Mouse (Mus musculus) lung, embryonic 16.5 days (tissue): ENCODE results near the gene Praf2. TPM values are rescaled to one million over a fixed set of nuclear protein-coding genes. Genes with fewer than 3 reads are reported as not detected.
A peak's percentile ranks its signal among the peaks of the same experiment; 100 is the strongest.
"Not testable (repeated sequence)": the region's sequence is repeated elsewhere in the genome, so short reads cannot be mapped to it uniquely, and the experiment has no call there.

Experiments
- ATAC-seq: fragments of 200-750 bp; cut with Nextera tagmentation; 2 replicates; pipeline ENCODE4 v1.8.0; 2017; ENCODE audit warnings: low read depth, mild to moderate bottlenecking, moderate library complexity
- H3K27ac ChIP-seq: fragments of 300-500 bp; sonication (generic); 2 replicates; pipeline ENCODE4 v1.5.1; 2014; ENCODE audit warnings: mild to moderate bottlenecking, control low read depth, low read length
- H3K27me3 ChIP-seq: fragments of 300-500 bp; sonication (generic); 2 replicates; pipeline ENCODE4 v1.6.1; 2014; ENCODE audit warnings: low read depth, low read length, mixed read lengths; ENCODE audit not compliant: control insufficient read depth, insufficient read depth
- H3K36me3 ChIP-seq: fragments of 300-500 bp; sonication (generic); 2 replicates; pipeline ENCODE4 v1.6.1; 2014; ENCODE audit warnings: low read length; ENCODE audit not compliant: control insufficient read depth, insufficient read depth
- H3K4me1 ChIP-seq: fragments of 300-500 bp; sonication (generic); replicated peaks from 2 replicates; pipeline ENCODE4 v1.6.1; 2014; ENCODE audit warnings: low read length, mixed read lengths; ENCODE audit not compliant: control insufficient read depth, insufficient read depth
- H3K4me2 ChIP-seq: fragments of 300-500 bp; sonication (generic); 2 replicates; pipeline ENCODE4 v1.6.1; 2014; ENCODE audit warnings: low read depth, low read length, control low read depth
- H3K4me3 ChIP-seq: fragments of 300-500 bp; sonication (generic); 2 replicates; pipeline ENCODE4 v1.5.1; 2014; ENCODE audit warnings: mild to moderate bottlenecking, low read length, control low read depth
- H3K9ac ChIP-seq: fragments of 300-500 bp; sonication (generic); 2 replicates; pipeline ENCODE4 v1.6.1; 2014; ENCODE audit warnings: low read length, control low read depth
- H3K9me3 ChIP-seq: fragments of 300-500 bp; sonication (generic); 2 replicates; pipeline ENCODE4 v1.6.1; 2016; ENCODE audit warnings: low read length; ENCODE audit not compliant: control insufficient read depth
- WGBS: fragments of 180-500 bp; shearing (Covaris S2); extraction: QIAGEN DNeasy Blood & Tissue Kit; methylation state at CpG from one replicate; pipeline ENCODE4 v1.1.7; 2014; 5-methylcytosine and 5-hydroxymethylcytosine counted together
- polyA plus RNA-seq: library from polyadenylated mRNA; unstranded; fragments of >200 nt; fragmentation: Nextera tagmentation; extraction: Ambion mirVana; gene quantifications from 2 replicates; pipeline ENCODE4 v1.2.1, GENCODE M21; 2015

The Praf2 gene
- polyA plus RNA-seq, 1 experiment from 2014 or later = 60.6 TPM

DNA sequence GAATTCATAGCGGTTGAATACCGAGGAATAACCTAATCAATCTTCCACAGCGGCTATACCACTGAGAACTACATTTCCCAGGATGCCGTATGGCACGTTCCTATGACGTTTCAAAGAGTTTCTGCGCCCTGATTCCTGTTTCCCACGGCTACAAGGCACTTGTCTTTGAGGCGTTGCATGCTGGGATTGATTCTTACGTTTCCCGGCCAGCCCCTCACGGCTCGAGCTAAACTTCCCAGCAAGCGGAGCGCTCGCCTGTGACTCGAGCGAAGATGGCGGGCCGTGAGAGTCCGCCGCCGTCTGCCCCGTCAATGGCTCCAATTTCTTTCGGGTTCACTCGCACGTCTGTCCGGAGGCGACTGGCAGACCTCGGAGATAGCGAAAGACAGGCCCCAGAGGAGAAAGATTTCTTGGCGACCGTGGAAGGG, 31.3 kb upstream of the Praf2 start, which contains the start of gene Gpkow:
Gpkow (plus strand) TSS at position 178 of the 428 bp plus-strand sequence.
- peaks cover 2% of the 10 kb centered on the region for H3K36me3 ChIP-seq
- WGBS = 6% methylated on average over 33 of the region's 33 CpGs
- peak within 1 kb of the TSS; percentile 17; the same call in 1 of the 2 replicates for H3K27ac ChIP-seq
- H3K27me3 ChIP-seq = no peaks in the 10 kb centered on the region
- peak within 1 kb of the TSS; percentile 73 for H3K9ac ChIP-seq
- ATAC-seq = peak; percentile 96
- no peaks in the 10 kb centered on the region; the same call in 1 of the 2 replicates for H3K4me1 ChIP-seq
- peak within 1 kb of the TSS; percentile 67 for H3K4me3 ChIP-seq
- H3K9me3 ChIP-seq = no peaks in the 10 kb centered on the region
- peak within 1 kb of the TSS; percentile 61 for H3K4me2 ChIP-seq

DNA sequence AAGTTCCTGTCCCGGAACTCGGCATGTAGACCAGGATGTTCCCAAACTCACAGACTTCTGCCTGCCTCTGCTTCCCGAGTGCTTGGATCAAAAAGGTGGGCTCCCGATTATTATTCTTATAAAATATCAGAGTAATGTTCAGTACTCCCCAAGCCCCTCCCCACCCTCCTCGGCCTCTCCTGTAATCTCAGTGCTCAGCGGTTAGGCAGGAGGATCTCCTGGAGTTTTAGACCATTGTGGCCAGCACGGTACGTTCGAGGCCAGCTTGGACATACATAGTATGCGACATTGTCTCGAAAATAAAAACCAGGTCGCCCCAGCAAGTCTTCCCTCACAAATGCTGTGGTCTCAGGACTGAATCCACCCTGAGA, 14.5 kb upstream of the Praf2 start:
- H3K4me2 ChIP-seq = peak overlapping the region; percentile 51
- not testable (repeated sequence) for H3K9me3 ChIP-seq, H3K27me3 ChIP-seq, H3K36me3 ChIP-seq, H3K4me1 ChIP-seq
- 0 out of 2 replicates have a peak overlapping the region, but pooled peaks have one; percentile 43 for H3K27ac ChIP-seq
- H3K4me3 ChIP-seq = peak overlapping the region; percentile 45
- H3K9ac ChIP-seq = peak overlapping the region; percentile 56
- WGBS = 24% methylated on average over 5 of the region's 12 CpGs
- peak; percentile 18; the same call in 1 of the 2 replicates for ATAC-seq

DNA sequence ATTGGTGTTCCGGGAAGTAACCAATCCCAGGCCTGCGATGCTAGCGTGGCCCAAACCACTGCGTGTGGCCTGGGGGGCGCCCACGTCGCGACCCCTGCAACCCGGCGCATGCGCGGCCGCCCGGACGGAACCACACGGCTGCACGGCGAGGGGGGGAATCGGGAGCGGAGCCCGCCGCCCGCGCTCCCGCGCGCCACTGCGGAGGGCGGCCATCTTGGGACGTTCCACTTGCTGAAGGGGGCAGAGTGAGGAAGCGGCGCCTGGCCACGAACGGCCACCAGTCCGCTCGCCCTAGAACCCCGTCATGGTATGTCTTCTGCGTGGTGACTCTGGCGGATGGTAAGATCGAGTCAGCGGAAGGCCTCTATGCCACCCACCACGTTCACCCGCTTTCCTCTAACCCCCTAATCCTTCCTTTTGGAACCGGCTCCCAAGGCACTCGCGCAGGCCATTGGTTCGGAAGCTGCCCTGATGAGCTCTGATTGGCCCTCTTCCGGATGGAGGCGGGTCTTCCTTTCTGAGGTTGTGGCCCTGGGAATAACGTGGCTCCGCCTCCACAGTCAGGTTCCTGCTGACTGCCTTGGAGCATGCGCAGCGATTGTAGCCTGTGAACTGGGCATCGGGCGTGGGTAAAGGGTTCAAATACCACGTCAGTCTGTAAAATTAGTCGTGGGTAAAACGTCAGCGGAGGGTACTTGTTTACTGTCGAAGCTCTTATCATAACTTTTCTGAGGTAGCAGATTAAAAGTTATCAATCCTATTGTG, 13.9 kb upstream of the Praf2 start, which contains the start of gene Wdr45:
Wdr45 (plus strand) TSS at position 199 of the 765 bp plus-strand sequence.
- peak within 1 kb of the TSS; percentile 56 for H3K9ac ChIP-seq
- ATAC-seq = peak; percentile 97
- not testable (repeated sequence) for H3K4me1 ChIP-seq, H3K36me3 ChIP-seq, H3K27me3 ChIP-seq, H3K9me3 ChIP-seq
- peak within 1 kb of the TSS; percentile 51 for H3K4me2 ChIP-seq
- 8% methylated on average over 24 of the region's 60 CpGs for WGBS
- H3K27ac ChIP-seq = 0 out of 2 replicates have a peak within 1 kb of the TSS, but pooled peaks have one; percentile 43
- peak within 1 kb of the TSS; percentile 45 for H3K4me3 ChIP-seq

DNA sequence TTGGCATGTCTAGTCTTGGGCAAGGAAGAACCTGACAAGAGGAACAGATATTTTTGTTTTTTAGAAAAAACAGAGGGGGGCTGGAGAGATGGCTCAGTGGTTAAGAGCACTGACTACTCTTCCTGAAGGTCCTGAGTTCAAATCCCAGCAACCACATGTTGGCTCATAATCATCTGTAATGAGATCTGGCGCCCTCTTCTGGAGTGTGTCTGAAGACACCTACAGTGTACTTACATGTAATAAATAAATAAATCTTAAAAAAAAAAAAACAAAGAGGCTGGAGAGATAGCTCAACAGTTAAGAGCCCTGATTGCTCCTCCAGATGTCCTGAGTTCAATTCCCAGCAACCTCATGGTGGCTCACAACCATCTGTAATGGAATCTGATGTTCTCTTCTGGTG, 12.2 kb upstream of the Praf2 start:
- not testable (repeated sequence) for H3K4me3 ChIP-seq, H3K36me3 ChIP-seq, H3K27ac ChIP-seq, H3K27me3 ChIP-seq, H3K4me2 ChIP-seq, H3K9ac ChIP-seq, H3K4me1 ChIP-seq, ATAC-seq, H3K9me3 ChIP-seq
- 41% methylated on average over 1 of the region's 1 CpGs for WGBS

GRCm38 (mm10) chrX:7721514-7722281, 6.5 kb upstream of the Praf2 start, which contains the start of gene Gm45208:
Gene Gm45208 (plus strand): TSS chrX:7722245.
- peak within 1 kb of the TSS; percentile 47 for H3K4me2 ChIP-seq
- 0 out of 2 replicates have a peak, but pooled peaks cover 3% of the 10 kb centered on the region for H3K4me1 ChIP-seq
- peak within 1 kb of the TSS; percentile 66 for H3K4me3 ChIP-seq
- H3K9ac ChIP-seq = peak within 1 kb of the TSS; percentile 76
- H3K27me3 ChIP-seq = no peaks in the 10 kb centered on the region
- peaks cover 5% of the 10 kb centered on the region for H3K36me3 ChIP-seq
- H3K27ac ChIP-seq = peak within 1 kb of the TSS; percentile 98
- ATAC-seq = peak; percentile 91
- H3K9me3 ChIP-seq = no peaks in the 10 kb centered on the region
- WGBS = 13% methylated on average over 22 of the region's 22 CpGs

DNA sequence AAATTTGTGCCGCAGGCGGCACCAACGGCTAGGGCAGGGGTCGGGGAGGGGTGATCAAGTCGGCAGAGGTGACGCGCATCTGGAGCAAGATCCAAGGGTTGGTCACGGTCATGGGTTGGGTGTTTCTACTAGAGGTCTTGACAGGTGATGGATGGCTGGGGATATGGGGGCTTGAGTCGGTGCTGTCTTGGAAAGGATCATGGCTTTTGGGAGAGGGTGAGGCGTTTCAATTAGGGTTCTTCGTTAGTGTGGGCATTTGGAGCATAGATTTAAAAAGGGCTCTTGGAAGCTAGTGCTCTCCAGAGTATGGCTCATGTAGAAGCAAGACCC, 6.0 kb upstream of the Praf2 start:
- 12% methylated on average over 11 of the region's 11 CpGs for WGBS

GRCm38 (mm10) chrX:7722691-7723090, 5.5 kb upstream of the Praf2 start:
- Histone ChIP-seq H3K9me3 (no peaks in the 10 kb centered on the region), H3K4me1 (0 out of 2 replicates have a peak, but pooled peaks cover 3% of the 10 kb centered on the region), H3K27me3 (no peaks in the 10 kb centered on the region), H3K4me3 (peak overlapping the region; percentile 66), H3K36me3 (peaks cover 5% of the 10 kb centered on the region), H3K27ac (peak overlapping the region; percentile 98), H3K9ac (peak overlapping the region; percentile 76), H3K4me2 (peak overlapping the region; percentile 47)
- 12% methylated on average over 4 of the region's 4 CpGs for WGBS
- peak; percentile 20; the same call in 1 of the 2 replicates for ATAC-seq

More for the DNA sequence above, 6.0 kb upstream of the Praf2 start:
- peaks cover 5% of the 10 kb centered on the region for H3K36me3 ChIP-seq
- no peaks in the 10 kb centered on the region for H3K27me3 ChIP-seq
- H3K4me1 ChIP-seq = 0 out of 2 replicates have a peak, but pooled peaks cover 3% of the 10 kb centered on the region
- H3K4me2 ChIP-seq = peak overlapping the region; percentile 47
- H3K9ac ChIP-seq = peak overlapping the region; percentile 76
- peak overlapping the region; percentile 66 for H3K4me3 ChIP-seq
- no peak for ATAC-seq
- peak overlapping the region; percentile 98 for H3K27ac ChIP-seq
- H3K9me3 ChIP-seq = no peaks in the 10 kb centered on the region

GRCm38 (mm10) chrX:7724135-7724534, 4.1 kb upstream of the Praf2 start:
- Histone ChIP-seq H3K4me2 (peak overlapping the region; percentile 47; the same call in 1 of the 2 replicates), H3K27me3 (no peaks in the 10 kb centered on the region), H3K9me3 (no peaks in the 10 kb centered on the region), H3K27ac (peak overlapping the region; percentile 75), H3K4me3 (peak overlapping the region; percentile 66; the same call in 1 of the 2 replicates), H3K4me1 (0 out of 2 replicates have a peak, but pooled peaks cover 3% of the 10 kb centered on the region), H3K9ac (no peak overlapping the region), H3K36me3 (peaks cover 5% of the 10 kb centered on the region)
- ATAC-seq = no peak
- WGBS = 59% methylated on average over 7 of the region's 7 CpGs

GRCm38 (mm10) chrX:7725841-7726240, 2.4 kb upstream of the Praf2 start:
- Histone ChIP-seq H3K4me1 (0 out of 2 replicates have a peak, but pooled peaks cover 3% of the 10 kb centered on the region), H3K36me3 (peaks cover 5% of the 10 kb centered on the region), H3K9me3 (no peaks in the 10 kb centered on the region), H3K27me3 (no peaks in the 10 kb centered on the region), H3K9ac (no peak overlapping the region), H3K4me2 (no peak overlapping the region), H3K27ac (no peak overlapping the region), H3K4me3 (no peak overlapping the region)
- WGBS = 87% methylated on average over 12 of the region's 12 CpGs
- ATAC-seq = no peak
